Mouse (Mus musculus) stomach, embryonic 15.5 days (tissue): ENCODE data around the gene Msh3. TPM values are rescaled to one million over a fixed set of nuclear protein-coding genes. Genes with fewer than 3 reads are reported as not detected.
"Not testable (repeated sequence)": the region's sequence is repeated elsewhere in the genome, so short reads cannot be mapped to it uniquely, and the experiment has no call there.

Experiments used
- ATAC-seq: fragments of 200-750 bp; cut with Nextera tagmentation; 2 replicates; pipeline ENCODE4 v1.8.0; 2017; ENCODE audit warnings: low read depth, moderate number of reproducible peaks, moderate TSS enrichment; ENCODE audit not compliant: insufficient read depth, low FRiP score
- H3K27ac ChIP-seq: fragments of 300-500 bp; sonication (generic); 2 replicates; pipeline ENCODE4 v1.5.1; 2015; ENCODE audit warnings: mild to moderate bottlenecking, inconsistent platforms
- H3K27me3 ChIP-seq: fragments of 300-500 bp; sonication (generic); replicated peaks from 2 replicates; pipeline ENCODE4 v1.6.1; 2015; ENCODE audit warnings: inconsistent platforms
- H3K36me3 ChIP-seq: fragments of 300-500 bp; sonication (generic); 2 replicates; pipeline ENCODE4 v1.6.1; 2015; ENCODE audit warnings: inconsistent platforms
- H3K4me1 ChIP-seq: fragments of 300-500 bp; sonication (generic); 2 replicates; pipeline ENCODE4 v1.6.1; 2015; ENCODE audit warnings: inconsistent platforms
- H3K4me2 ChIP-seq: fragments of 300-500 bp; sonication (generic); 2 replicates; pipeline ENCODE4 v1.6.1; 2015; ENCODE audit warnings: mild to moderate bottlenecking, inconsistent platforms
- H3K4me3 ChIP-seq: fragments of 300-500 bp; sonication (generic); replicated peaks from 2 replicates; pipeline ENCODE4 v1.5.1; 2015; ENCODE audit warnings: inconsistent platforms
- H3K9ac ChIP-seq: fragments of 300-500 bp; sonication (generic); 2 replicates; pipeline ENCODE4 v1.6.1; 2015; ENCODE audit warnings: inconsistent platforms
- H3K9me3 ChIP-seq: fragments of 300-500 bp; sonication (generic); 2 replicates; pipeline ENCODE4 v1.6.1; 2016; ENCODE audit warnings: inconsistent platforms
- WGBS: fragments of 180-500 bp; shearing (Covaris S2); methylation state at CpG from one replicate; pipeline ENCODE4 v1.1.7; 2015; 5-methylcytosine and 5-hydroxymethylcytosine counted together
- polyA plus RNA-seq: library from polyadenylated mRNA; unstranded; fragments of >200 nt; fragmentation: Nextera tagmentation; extraction: Ambion mirVana; gene quantifications from 2 replicates; pipeline ENCODE4 v1.2.1, GENCODE M21; 2015

Msh3 gene
- 20.4 and 23.6 TPM in 2 replicates for polyA plus RNA-seq

- Histone ChIP-seq H3K9me3 (no peaks in the 10 kb centered on the region), H3K4me2 (peak within 1 kb of the TSS; percentile 99), H3K27me3 (no peaks in the 10 kb centered on the region), H3K36me3 (peaks cover 4% of the 10 kb centered on the region; the same call in 1 of the 2 replicates), H3K4me1 (no peaks in the 10 kb centered on the region), H3K4me3 (peak within 1 kb of the TSS; percentile 84), H3K9ac (peak within 1 kb of the TSS; percentile 83), H3K27ac (peak within 1 kb of the TSS; percentile 95)
- WGBS: under 1% methylated on average over 75 of the region's 76 CpGs
- ATAC-seq: peak; percentile 95
Measured at GRCm38 (mm10) chr13:92354456-92355271, at the start of gene Msh3, which contains the start of gene Dhfr. Gene Msh3 (minus strand): TSS chr13:92355003. Gene Dhfr (plus strand): TSS chr13:92354726.

- 66% methylated on average over 3 of the region's 3 CpGs for WGBS
- Histone ChIP-seq H3K4me2 (no peak overlapping the region), H3K9ac (no peak overlapping the region), H3K36me3 (no peaks in the 10 kb centered on the region), H3K4me3 (no peak overlapping the region), H3K27me3 (no peaks in the 10 kb centered on the region), H3K27ac (no peak overlapping the region), H3K9me3 (no peaks in the 10 kb centered on the region), H3K4me1 (no peaks in the 10 kb centered on the region)
- ATAC-seq: no peak
Measured at GRCm38 (mm10) chr13:92403496-92403895, 48.7 kb upstream of the Msh3 start.

- no peak for ATAC-seq
- 28% methylated on average over 2 of the region's 2 CpGs for WGBS
- Histone ChIP-seq H3K27ac (no peak overlapping the region), H3K9ac (no peak overlapping the region), H3K27me3 (no peaks in the 10 kb centered on the region), H3K4me2 (no peak overlapping the region), H3K9me3 (no peaks in the 10 kb centered on the region), H3K36me3 (no peaks in the 10 kb centered on the region), H3K4me3 (no peak overlapping the region), H3K4me1 (no peaks in the 10 kb centered on the region)
Measured at GRCm38 (mm10) chr13:92402063-92402462, 47.3 kb upstream of the Msh3 start.

DNA sequence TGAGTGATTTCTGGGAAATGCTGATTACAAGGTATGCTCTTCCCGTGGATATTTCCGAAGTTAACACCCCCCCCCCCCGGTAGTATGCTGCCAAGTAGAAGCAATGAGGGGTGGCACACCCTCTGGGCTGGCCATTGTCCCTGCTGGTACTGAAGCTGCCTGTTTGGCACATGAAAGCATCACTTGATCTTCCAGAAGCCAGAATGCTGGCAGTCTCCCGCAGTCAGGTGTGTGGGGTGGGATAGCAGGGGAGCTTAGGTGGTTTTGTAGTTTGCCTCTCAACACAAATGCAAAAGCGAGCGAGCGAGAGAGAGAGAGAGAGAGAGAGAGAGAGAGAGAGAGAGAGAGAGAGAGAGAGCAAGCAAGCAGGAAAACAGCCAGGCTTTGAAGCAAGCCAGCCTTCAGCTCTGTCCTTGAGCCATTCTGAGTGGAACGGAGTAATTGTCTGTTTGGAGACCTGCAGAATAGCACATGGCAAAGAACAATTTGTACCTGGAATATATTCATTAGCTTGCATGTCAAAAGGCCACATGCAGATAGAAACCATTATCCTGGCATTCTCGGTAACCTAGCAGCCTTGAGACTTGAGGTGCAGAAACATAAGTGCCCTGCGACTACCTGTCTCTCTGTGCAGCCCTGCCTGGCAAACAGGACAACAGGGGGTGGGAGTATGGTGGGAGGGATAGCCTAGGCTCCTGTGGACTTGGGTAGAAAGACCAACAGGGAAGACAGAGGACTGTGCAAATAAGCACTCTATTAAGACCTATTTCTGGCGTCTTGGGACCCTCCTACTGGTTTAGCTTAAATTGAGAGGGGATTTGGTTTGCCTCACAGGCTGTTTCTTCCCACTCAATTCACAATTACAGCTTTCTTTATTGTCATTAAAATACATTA is 43.9 kb upstream of the Msh3 start:
- H3K27ac ChIP-seq: no peak overlapping the region
- H3K4me3 ChIP-seq: no peak overlapping the region
- 71% methylated on average over 11 of the region's 11 CpGs for WGBS
- H3K9ac ChIP-seq: no peak overlapping the region
- H3K36me3 ChIP-seq: no peaks in the 10 kb centered on the region
- H3K9me3 ChIP-seq: no peaks in the 10 kb centered on the region
- no peaks in the 10 kb centered on the region for H3K27me3 ChIP-seq
- no peak overlapping the region for H3K4me2 ChIP-seq
- no peak for ATAC-seq
- H3K4me1 ChIP-seq: no peaks in the 10 kb centered on the region

DNA sequence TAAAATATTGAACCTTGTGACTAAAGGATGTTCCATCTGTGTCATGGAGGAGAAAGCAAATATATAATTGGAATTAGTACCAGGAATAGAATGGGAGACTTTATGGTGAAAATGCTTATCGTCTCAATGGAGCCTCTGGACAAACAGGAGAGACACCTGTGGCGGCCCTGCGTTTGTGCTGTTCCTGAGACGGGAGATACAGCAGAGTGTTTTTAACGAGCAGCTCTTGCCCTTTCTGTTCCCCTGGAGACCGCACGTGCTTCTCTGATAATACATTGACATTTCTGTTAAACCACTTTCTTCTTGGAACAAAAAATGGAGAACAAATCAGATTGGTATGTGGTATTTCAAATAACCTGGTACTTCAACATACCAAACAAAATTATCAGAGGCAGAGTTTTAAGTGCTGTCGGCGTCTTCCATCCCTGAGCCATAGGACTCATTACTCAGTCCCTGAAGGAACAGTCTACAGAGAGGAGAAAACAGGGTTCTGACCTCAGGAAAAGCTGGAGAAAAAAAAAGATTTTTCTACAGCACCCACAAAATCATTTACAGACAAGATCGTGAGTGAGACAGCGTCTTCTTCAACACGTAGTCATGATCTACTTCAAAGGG is 38.4 kb upstream of the Msh3 start:
- ATAC-seq: no peak
- H3K9ac ChIP-seq: no peak overlapping the region
- no peak overlapping the region for H3K27ac ChIP-seq
- 73% methylated on average over 12 of the region's 12 CpGs for WGBS
- no peak overlapping the region for H3K4me3 ChIP-seq
- no peaks in the 10 kb centered on the region for H3K27me3 ChIP-seq
- no peak overlapping the region for H3K4me2 ChIP-seq
- H3K9me3 ChIP-seq: no peaks in the 10 kb centered on the region
- no peaks in the 10 kb centered on the region for H3K36me3 ChIP-seq
- no peaks in the 10 kb centered on the region for H3K4me1 ChIP-seq

DNA sequence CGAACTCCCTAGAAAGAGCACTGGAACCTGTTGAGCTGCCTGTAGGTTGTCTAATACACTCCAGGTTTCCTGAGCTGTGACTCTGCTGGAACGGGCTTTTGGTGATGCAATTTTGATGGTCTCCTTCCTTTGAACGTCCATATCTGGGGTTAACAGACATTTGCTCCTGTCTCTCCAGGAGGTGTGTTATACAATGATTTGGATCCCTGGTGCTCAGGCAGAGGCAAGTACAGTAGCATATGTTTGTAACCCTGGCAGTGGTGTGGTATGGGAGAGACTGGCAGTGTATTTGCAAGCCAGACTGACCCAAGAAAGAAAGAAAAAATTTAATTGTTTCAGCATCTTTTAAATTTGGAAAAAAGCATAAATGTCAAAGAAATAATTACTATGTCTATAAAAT is 32.6 kb upstream of the Msh3 start:
- WGBS: 78% methylated on average over 3 of the region's 3 CpGs
- no peak for ATAC-seq
- H3K27ac ChIP-seq: no peak overlapping the region
- no peaks in the 10 kb centered on the region for H3K4me1 ChIP-seq
- no peaks in the 10 kb centered on the region for H3K27me3 ChIP-seq
- H3K9ac ChIP-seq: no peak overlapping the region
- no peak overlapping the region for H3K4me3 ChIP-seq
- no peaks in the 10 kb centered on the region; the same call in 1 of the 2 replicates for H3K36me3 ChIP-seq
- no peaks in the 10 kb centered on the region for H3K9me3 ChIP-seq
- H3K4me2 ChIP-seq: no peak overlapping the region

DNA sequence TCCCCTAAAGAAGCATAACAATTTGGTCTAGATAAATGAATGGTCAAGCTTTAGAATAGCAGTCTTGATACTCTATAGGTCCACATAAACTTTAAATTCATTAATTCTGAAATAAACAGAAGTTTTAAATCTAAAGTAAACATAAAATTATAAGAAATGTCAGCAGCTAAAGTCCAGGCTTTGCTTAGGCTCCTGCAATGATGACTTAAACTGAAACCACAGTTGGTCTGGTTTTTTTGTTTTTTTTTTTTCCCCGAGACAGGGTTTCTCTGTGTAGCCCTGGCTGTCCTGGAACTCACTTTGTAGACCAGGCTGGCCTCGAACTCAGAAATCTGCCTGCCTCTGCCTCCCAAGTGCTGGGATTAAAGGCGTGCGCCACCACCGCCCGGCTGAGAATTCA is 16.7 kb upstream of the Msh3 start:
- not testable (repeated sequence) for ATAC-seq, H3K27ac ChIP-seq, H3K36me3 ChIP-seq, H3K4me3 ChIP-seq, H3K9me3 ChIP-seq, H3K27me3 ChIP-seq, H3K4me1 ChIP-seq, H3K9ac ChIP-seq, H3K4me2 ChIP-seq
- WGBS: 90% methylated on average over 6 of the region's 6 CpGs

DNA sequence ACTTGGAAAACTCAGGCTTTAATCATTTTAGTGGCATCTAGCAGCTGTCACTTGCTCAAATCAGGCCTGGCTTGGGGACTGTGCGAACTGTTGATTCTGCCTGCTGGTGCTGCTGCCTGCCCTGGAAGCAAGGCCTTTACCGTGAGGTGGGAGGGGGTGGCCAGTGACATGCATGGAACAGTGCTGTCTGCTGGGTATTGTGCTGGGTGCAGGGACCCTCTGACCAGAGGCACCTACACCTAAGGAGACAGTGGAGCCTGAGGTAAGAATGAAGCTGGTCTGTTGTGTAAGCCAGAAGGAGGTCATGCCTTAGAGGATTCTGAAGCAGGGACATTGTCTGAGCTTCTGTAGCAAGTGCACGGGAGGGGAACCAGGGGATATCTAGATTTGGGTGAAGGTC is 16.0 kb upstream of the Msh3 start:
- H3K36me3 ChIP-seq: no peaks in the 10 kb centered on the region
- H3K27me3 ChIP-seq: no peaks in the 10 kb centered on the region
- WGBS: 88% methylated on average over 3 of the region's 3 CpGs
- H3K4me3 ChIP-seq: no peak overlapping the region
- H3K4me1 ChIP-seq: no peaks in the 10 kb centered on the region
- no peak overlapping the region for H3K27ac ChIP-seq
- H3K9ac ChIP-seq: no peak overlapping the region
- H3K4me2 ChIP-seq: no peak overlapping the region
- no peak for ATAC-seq
- H3K9me3 ChIP-seq: no peaks in the 10 kb centered on the region

GRCm38 (mm10) chr13:92365312-92365711 is 10.5 kb upstream of the Msh3 start:
- WGBS: 64% methylated on average over 4 of the region's 4 CpGs
- no peak overlapping the region for H3K9ac ChIP-seq
- no peak overlapping the region for H3K4me3 ChIP-seq
- H3K36me3 ChIP-seq: no peaks in the 10 kb centered on the region
- no peaks in the 10 kb centered on the region for H3K4me1 ChIP-seq
- no peaks in the 10 kb centered on the region for H3K9me3 ChIP-seq
- no peak overlapping the region for H3K27ac ChIP-seq
- no peak for ATAC-seq
- no peaks in the 10 kb centered on the region for H3K27me3 ChIP-seq
- H3K4me2 ChIP-seq: no peak overlapping the region

DNA sequence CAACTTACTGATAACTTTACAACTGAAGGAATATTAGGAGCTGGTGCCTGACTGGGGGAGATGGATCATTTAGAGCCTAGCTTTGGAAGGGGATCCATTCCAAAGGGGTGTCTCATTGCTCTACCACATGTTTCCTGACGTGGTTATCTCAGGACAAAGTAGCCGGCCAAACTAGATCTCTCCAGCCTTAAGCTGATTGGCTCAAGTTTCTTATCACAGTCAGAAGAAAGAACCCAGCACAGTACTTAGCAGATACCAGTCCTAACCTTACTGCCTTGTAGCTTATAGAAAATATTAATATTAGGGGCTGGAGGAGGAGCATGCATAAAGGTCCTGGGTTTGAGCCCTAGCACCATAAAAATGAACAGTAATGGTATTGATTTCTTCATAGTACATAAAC is 6.8 kb upstream of the Msh3 start:
- Histone ChIP-seq H3K4me1 (no peaks in the 10 kb centered on the region), H3K27me3 (no peaks in the 10 kb centered on the region), H3K36me3 (peaks cover 4% of the 10 kb centered on the region; the same call in 1 of the 2 replicates), H3K27ac (no peak overlapping the region), H3K4me3 (no peak overlapping the region), H3K4me2 (no peak overlapping the region), H3K9me3 (no peaks in the 10 kb centered on the region), H3K9ac (no peak overlapping the region)
- WGBS: 75% methylated on average over 2 of the region's 2 CpGs
- ATAC-seq: no peak

DNA sequence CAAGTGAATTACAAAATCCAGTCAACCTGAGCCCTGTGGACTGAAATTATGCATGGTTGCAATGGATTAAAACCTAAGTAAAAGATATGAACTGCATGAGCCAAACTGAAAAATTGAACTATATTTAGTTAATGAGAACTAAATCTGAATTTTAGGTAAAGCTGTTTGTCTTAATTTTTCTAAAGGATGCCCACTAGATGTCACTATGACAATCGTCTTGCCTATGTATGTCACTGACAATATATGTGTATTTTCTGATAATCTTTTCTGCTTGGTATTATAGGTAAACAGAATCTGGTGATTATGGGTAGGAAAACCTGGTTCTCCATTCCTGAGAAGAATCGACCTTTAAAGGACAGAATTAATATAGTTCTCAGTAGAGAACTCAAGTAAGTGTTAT is 2.8 kb upstream of the Msh3 start:
- Histone ChIP-seq H3K36me3 (peaks cover 4% of the 10 kb centered on the region; the same call in 1 of the 2 replicates), H3K9ac (no peak overlapping the region), H3K4me1 (no peaks in the 10 kb centered on the region), H3K4me3 (no peak overlapping the region), H3K4me2 (no peak overlapping the region), H3K27ac (no peak overlapping the region), H3K9me3 (no peaks in the 10 kb centered on the region), H3K27me3 (no peaks in the 10 kb centered on the region)
- 52% methylated on average over 2 of the region's 2 CpGs for WGBS
- no peak for ATAC-seq
